Mouse (Mus musculus) left cerebral cortex, adult 6 months (tissue): ENCODE data around the gene Smu1. TPM values are rescaled to one million over a fixed set of nuclear protein-coding genes. Genes with fewer than 3 reads are reported as not detected.

Experiments
- long read RNA-seq, 2 experiments: library from polyadenylated mRNA; unstranded; transcript quantifications; one replicate each; pipeline ENCODE4 v2.0.0; 2019 to 2020
- polyA plus RNA-seq: library from polyadenylated mRNA; unstranded; fragments of <200 nt; fragmentation: Nextera tagmentation; gene quantifications from 2 replicates; pipeline ENCODE4 v1.2.3, GENCODE M21; 2021

Gene Smu1
- polyA plus RNA-seq, result 75.2 and 101 TPM in 2 replicates
- long read RNA-seq, experiment 1, transcript Smu1-201 (12 exons, 2,418 nt), result major isoform, 754 of 804 reads
- long read RNA-seq, experiment 1, partial matches to known transcripts, result 26 of 804 reads
- long read RNA-seq, experiment 1, other reads (novel, unspliced or antisense), result 23 of 804 reads
- long read RNA-seq, experiment 2, transcript Smu1-201 (12 exons, 2,418 nt), result major isoform, 151 of 175 reads
- long read RNA-seq, experiment 2, partial matches to known transcripts, result 19 of 175 reads
- long read RNA-seq, experiment 2, other reads (novel, unspliced or antisense), result 5 of 175 reads

GRCm38 (mm10) chr4:40757780-40758420, at the start of gene Smu1:
Gene Smu1, minus strand, starts transcription at chr4:40757923.

GRCm38 (mm10) chr4:40722011-40722666, 35.6 kb downstream of the Smu1 start, which contains the start of gene Dnaja1:
Gene Dnaja1, plus strand, starts transcription at chr4:40722150.

GRCm38 (mm10) chr4:40702797-40703709, 54.7 kb downstream of the Smu1 start, which contains the start of gene Aptx:
Gene Aptx, minus strand, starts transcription at chr4:40703194.

Other genes with a start within 250 kb of the Smu1 start
- 23.6 and 30.3 TPM in 2 replicates for gene Aptx, start 54.7 kb downstream of the Smu1 start, polyA plus RNA-seq
- 488 and 536 TPM in 2 replicates for gene Dnaja1, start 35.8 kb downstream of the Smu1 start, polyA plus RNA-seq
- 4.4 and 4.6 TPM in 2 replicates for gene B4galt1, start 96.1 kb upstream of the Smu1 start, polyA plus RNA-seq
- gene Spink4, start 162.1 kb upstream of the Smu1 start, polyA plus RNA-seq, result not detected in 2 replicates
- gene Bag1, start 190.4 kb upstream of the Smu1 start, polyA plus RNA-seq, result 36.0 and 208 TPM in 2 replicates
- 154 and 188 TPM in 2 replicates for gene Chmp5, start 190.5 kb upstream of the Smu1 start, polyA plus RNA-seq
- gene Nfx1, start 213.0 kb upstream of the Smu1 start, polyA plus RNA-seq, result 22.9 and 30.1 TPM in 2 replicates